Mouse (Mus musculus) urinary bladder, adult 18-20 months (tissue): ENCODE data around the gene Naa38.

Experiments
- DNase-seq, 2 experiments: peaks; one replicate each; pipeline ENCODE4 v3.0.0; 2022; ENCODE audit warnings: low spot score in 2 of 2, mixed read lengths in 2 of 2

Naa38 gene

GRCm38 (mm10) chr11:69414421-69415326 lies 19.4 kb downstream of the Naa38 start:
- DNase-seq: no peak

- no peak for DNase-seq
These were observed 20.0 kb downstream of the Naa38 start for GRCm38 (mm10) chr11:69415327-69415667.

DNA sequence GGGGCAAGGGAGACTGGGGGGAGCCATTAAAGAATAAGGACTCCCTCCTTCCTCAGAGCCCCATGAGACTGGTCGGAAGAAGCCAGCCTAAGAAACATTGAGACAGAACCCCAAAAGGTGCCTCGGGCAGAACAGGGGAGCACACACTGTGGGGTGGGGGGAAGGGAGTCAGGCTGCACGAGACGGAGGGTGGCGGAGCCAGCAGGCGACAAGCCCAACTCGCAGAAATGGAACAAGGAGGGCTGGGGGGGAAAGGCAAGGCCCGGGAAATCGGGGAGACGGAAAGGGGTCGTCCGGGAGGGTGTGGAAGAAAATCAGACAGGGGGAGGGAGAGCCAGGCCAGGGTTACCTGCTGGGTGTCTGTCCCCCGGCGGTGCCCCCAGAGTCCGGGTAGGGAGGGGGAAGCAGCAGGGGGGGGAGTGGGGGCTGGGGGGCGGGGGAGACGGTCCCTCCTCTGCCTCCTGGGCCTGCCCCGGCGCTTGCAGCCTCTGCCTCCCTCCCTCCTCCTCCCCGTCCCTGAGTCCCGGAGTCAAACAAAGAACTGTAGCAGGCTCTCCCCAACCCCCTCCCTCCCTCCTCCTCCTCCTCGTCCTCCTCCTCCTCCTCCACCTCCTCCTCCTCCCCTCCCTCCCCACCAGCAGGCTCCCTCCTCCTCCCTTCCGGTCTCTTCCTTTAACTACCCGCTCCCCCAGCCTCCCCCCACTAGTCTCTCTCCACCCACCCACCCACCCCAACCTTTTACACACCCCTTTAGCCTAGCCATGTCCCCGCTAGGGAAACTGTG lies 20.6 kb downstream of the Naa38 start:
- DNase-seq: no peak

DNA sequence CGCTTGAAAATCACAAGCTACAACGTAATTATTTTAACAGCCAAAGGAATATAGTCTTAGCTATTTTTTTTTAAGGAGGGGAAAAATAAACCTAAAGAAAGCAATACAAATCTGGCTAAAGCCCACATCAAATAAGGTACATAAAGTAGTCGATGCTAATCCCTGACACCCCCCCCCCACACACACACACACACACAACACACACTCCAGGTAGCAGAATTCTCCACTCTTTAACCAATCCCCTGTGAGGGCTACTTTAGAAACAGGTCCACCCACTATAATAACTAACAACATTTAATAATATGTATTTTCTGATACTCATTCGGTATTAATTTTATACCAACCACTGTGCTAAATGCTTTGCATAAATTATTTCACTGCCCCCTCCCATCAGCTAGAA lies 21.2 kb downstream of the Naa38 start:
- no peak for DNase-seq

- no peak for DNase-seq
These were observed 21.7 kb downstream of the Naa38 start for GRCm38 (mm10) chr11:69416921-69417448.

- DNase-seq: peak; percentile 90
These were observed 22.4 kb downstream of the Naa38 start for GRCm38 (mm10) chr11:69417449-69418384.

DNA sequence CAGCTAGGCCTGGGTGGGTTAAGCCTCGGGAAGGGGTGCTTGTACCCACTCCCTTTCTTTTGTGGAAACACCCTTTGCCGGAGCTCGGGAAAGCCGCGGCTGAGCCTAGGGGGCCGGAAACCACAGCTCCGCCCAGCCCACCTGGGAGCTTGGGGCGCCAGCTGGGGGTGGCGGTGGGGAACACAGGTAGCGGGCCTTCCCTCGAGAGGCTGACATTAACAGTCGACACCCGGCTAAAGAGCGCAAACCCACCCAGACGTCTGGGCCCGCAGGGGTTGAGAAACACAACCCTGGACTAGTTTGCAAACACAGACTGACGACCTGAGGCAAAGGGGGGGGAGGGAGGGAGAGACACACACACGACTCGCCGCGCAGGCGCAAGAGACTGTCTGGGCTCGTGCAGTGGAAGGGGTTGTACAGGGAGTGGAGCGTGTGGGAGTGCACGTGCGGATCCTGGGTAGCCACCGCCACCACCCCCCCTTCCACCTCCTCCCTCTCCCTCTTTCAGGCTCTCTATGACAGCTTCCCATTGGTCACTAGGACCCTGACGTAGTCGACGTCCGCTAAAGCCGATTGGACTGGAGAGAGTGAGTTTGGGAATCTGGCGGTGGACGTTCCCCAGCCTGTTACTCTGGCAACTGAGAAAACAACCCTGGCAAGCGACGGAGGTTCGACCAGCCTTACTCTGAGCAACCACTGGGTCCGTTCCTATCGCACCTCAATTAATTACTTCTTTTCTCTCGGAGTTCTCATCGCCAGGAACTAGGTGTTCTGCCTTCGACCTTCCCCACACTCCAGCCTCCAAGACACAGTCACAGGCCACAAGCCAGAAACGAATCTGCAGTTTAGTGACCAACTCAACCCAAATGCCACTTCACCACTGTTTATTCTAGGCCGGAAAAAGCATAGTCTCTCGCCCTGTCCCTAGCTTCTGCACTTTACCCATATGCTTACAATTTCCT lies 23.5 kb downstream of the Naa38 start:
- peak; percentile 72 to 92 for DNase-seq

DNA sequence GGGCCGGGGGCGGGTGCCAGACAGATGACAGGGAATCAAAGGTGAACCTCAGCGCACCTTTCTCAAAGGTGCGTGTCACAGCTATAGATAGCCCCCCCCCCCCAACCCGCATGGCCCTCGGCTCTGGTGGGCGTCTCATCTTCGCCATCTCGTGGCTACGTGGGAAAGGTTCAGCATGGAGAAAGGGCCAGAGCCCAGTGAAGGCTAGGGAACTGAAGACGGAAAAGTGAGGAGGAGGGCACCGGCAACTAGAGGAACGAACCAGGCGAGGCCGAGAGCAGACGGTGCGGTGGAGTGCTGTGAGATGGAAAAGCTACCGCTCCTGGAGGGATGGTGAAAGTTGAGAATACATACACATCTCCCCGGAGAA lies 24.1 kb downstream of the Naa38 start:
- DNase-seq: peak in 1 of 2 experiments; percentile 53

DNA sequence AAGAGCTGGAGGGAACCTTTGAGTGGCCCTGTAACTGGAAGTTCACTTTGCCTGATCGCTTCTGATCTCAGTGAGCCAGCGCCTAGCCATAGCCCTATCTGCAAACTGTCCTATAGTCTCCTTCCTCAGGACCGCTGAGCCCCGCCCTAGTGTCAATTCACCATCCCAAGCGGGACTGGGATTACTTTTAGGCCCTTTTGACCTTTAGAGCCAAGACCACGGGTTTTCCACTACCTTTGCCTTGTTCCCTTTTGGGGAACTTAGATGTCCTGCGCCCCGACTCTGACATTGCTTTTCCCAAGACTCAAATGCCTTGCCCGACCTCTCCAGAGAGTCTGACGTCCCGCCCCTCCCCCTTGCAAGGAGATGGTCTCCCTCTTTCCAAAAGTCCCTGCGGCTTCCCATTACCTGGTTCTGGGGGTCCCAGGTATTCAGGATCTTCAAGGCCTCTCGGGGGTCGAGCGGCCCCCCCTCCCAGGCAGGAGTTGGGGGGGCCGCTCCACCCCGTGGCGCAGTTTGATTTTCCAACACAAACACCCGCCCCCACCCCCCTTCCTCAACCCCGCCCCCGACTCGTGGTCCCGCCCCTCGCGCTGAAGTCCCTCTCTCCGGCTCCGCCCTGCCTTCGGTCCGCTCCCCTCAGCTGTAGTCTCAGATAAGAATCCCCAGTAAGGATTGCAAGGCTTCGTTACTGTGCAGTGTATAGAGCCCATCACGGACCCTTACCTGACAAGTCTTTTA lies 24.7 kb downstream of the Naa38 start:
- DNase-seq: peak in 1 of 2 experiments; percentile 58

DNA sequence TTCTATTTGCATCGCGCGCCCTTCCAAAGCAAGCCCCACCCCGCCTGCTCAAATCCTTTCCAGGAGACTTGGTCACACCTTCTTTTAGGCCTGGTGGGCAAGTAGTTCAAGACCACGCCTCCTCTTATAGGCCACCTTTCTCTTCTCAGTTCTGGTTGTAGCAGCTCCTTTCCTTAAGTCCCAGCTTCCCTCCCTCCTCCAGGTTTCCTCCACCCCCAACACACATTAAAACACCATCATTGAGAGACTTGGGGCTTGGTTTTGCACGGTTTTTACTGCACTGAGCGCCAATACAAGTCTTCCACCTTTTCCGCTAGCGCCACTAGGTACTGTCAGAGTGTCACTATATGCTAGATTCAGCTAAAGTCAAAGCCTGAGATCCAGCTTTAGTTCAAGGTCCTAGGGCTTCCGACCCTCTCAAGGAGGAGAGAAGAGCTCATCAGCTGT lies 25.3 kb downstream of the Naa38 start:
- DNase-seq: no peak

DNA sequence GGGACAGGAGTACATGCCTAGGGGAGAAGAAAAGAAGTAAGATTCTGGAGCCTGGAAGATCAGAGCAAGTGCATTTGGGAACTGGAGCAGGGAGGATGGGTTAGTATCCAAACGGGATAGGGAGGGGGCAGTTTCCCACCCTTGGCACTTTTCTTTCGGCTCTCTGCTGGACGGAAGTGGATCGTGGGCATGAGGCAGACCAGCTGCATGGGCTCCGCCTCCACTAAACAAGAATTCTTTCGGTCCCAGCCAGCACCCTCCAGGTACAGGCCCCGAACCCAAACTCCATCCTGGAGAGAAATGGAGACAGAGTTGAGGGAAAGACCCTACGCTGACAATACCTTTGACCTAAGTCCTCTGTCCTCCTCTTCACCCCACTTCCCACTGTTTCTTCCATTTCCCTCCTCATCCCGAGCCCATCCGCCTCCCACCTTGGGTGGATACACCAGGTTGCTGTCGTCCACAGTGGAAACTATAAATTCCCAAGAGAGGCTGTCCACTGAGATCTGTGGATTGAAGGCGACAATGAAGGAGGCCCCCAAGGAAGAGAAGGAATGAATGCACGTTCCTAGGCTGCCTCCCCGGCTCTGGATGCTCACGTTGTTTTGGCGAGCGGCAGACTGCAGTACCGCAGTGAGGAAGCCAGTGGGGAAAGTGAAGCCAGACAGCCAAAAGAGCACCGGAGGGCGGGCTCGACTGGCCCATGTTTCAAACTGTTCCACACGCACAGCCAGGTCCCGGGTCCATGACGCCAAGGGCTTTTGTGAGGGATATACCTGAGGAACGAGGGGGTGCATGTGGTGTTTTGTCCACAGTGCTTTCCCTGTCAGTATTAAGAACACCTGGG lies 26.1 kb downstream of the Naa38 start:
- no peak for DNase-seq

DNA sequence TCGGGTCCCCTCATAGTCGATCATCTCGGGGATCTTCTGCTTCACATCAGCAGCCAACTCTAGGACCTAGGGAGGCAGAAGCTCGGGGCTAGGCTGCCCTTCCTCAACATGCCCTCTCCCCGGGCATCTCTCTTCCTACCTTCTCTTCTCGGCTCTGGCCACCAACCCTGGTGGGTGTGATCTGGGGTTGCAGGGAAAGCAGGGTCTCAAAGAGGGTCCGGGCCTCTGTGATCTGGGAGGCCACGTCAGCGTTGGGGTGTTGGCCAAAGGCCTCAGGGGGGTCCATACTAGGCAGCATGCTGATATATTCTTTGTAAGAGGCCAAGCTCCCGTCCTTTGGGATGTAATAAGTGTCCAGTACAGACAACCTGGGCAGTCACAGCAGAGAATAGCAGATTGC lies 27.6 kb downstream of the Naa38 start:
- DNase-seq: no peak

DNA sequence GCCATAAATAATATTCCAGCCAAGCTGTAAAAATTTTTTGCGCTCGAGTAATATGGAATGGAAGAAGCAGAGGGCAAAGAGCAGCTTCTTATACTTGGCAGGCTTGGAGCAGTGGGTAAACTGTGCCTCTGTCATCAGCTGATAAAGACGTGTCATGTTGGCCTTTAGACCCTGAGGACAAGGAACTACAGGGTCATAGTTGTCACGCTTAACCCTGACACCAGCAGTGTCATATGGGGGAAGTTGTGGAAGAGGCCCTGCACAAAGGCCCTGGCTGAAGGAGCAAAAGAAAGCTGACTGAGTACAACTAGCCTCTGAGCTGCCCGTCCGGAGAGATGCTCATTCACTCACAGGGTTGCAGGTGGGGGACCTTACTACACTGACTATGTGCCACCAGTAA lies 28.6 kb downstream of the Naa38 start:
- no peak for DNase-seq

DNA sequence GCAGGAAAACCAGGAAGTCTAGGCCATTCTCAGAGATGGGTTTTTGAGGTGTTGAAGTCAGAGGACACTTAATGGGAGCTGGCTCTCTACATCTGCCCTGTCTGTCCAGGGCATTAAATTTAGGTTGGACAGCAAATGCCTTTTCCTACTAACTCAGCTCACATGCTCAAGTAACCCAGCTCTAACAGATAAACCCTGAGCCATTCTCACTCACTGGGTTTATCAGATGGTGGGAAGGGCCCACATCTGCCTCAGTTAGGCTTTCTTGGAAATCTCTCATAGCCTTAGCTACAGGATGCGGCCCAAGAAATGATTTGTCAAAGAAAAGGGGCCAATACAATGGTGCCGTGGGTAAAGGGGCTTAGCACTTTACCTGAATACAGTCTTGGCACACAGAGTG lies 31.0 kb downstream of the Naa38 start:
- no peak for DNase-seq

GRCm38 (mm10) chr11:69428751-69429150 lies 33.5 kb downstream of the Naa38 start:
- DNase-seq: no peak

DNA sequence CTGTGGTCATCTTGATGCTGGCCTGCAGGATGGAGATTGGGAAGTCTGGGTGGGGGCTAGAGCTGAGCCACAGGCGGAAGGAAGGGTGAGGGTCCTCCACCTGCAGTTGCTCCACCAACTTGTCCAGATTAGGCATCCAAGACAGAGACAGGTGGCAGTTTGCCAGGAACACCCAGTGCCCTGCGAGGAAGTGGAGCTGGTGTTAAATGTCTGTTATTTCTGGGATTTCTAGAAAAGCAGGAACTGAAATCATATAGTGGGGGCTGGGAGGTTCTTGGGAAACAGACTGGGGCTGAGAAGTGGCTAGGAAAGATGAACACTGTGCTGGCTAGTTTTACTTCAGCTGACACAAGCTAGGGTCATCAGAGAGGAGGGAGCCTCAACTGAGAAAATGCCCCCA lies 34.0 kb downstream of the Naa38 start:
- no peak for DNase-seq

DNA sequence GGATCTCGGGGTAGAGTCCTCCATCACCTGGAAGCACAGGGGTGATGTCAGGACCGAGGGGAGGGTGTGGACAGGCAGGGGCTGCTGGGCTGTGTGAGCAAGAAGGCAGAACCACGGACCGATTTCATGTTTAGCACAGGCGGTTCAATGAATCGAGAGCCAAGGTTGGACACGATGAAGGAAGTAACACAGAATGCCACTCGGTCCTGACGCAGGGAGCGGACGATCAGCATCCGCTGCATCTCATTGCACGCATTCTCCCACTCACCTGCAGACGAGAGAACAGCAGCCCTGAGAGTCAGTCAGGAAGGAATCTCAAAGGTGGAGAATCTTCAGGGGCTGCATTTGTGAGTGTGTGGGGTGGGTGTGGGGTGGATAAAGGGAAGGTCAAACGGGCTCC lies 35.3 kb downstream of the Naa38 start:
- no peak for DNase-seq

DNA sequence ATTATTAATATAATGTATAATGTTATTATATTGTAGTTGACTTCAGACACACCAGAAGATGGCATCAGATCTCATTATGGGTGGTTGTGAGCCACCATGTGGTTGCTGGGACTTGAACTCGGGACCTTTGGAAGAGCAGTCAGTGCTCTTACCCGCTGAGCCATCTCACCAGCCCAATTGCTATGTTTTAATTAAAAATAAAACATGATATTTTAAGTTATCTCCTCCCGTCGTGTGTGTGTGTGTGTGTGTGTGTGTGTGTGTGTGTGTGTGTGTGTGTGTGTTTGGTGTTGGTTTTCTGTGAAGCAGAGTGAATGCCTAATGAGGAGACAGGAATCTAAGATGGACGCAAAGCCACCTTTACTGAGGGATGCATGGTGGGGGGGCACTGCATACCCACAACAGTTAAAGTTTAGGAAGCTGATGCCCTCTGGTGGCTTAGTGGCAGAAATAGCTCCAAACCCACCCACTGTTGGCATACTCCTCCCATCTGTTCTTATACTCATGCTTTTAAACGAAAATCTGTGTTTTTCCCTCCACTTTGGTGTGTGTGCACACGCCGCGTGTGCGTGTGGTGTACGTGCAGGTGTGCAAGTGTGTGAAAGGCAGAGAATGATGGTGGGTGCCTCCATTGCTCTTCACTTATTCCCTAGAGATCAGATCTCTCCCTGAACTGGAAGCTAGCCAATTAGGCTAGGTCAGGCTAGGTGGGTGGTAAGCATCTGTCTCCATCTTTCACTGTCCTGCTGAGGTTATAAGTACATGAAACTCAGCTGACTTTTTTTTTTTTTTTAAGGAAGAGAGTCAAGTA lies 36.7 kb downstream of the Naa38 start:
- DNase-seq: peak in 1 of 2 experiments; percentile 43
